Mouse (Mus musculus) left cerebral cortex, adult 9 months (tissue): ENCODE measurements around the gene Tfap4.
A peak's percentile ranks its signal among the peaks of the same experiment; 100 is the strongest.
"Not testable (repeated sequence)": the region's sequence is repeated elsewhere in the genome, so short reads cannot be mapped to it uniquely, and the experiment has no call there.

Experiments
- DNase-seq, 2 experiments: peaks; one replicate each; pipeline ENCODE4 v3.0.0; 2022; ENCODE audit warnings: low spot score in 2 of 2

The Tfap4 gene

DNA sequence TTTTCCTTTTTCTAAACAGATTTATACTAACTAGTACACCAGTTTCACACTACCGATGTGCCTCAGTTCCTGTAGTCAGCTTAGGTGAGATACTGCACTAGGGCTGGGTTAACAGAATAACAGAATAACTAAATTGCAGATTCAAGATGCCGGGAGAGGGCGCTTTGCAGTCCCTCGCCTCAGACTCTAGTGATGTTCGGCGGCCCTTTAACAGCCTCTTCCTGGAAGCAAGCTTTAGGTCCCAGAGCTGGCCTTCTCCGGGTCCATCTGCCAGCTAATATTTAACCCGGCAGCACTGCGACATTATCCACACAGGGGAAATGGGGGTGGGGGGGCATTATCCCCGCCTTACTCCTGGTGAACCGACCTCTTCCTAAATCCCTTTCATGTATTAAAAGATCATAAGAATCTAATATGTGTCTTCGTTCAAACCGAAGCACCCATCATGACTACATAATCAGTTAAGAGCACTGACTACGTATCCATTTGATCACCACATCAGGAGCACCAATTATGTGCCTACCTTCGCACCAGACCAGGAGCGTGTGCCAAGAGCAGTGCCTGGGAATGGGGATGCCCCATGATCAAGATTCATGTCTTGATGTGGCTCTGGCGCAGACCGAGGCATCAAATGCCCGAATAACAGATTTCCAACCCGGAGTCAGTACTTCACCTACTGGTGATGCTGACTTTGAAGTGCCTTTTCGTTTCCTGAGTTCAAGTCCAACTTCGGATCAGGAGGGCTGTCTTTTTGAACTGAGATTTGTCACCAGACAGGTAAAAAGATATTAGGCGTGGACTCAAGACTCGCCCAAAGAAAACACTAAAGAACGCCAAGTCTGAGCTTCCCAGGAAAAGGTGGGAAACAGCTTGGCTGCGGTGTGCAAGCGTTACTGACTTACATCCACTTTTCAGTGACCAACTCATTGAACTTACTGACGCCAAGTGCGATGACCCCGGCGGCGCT is 33.5 kb upstream of the Tfap4 start:
- peak in 1 of 2 experiments; percentile 63 for DNase-seq

DNA sequence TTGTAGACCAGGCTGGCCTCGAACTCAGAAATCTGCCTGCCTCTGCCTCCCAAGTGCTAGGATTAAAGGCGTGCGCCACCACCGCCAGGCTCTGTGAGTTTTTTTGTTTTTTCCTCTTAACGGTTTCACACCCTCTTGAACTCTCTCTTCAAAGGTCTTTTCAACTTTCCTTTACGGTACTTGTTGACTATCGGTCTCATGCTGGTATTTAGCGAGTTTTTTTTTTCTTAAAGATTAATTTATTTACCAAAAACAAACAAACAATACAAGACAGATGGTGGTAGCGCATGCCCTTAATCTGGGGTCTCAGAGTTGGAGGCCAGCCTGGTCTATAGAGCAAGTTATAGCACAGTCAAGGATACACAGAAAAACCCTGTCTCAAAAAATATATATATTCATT is 30.6 kb upstream of the Tfap4 start:
- DNase-seq: no peak

DNA sequence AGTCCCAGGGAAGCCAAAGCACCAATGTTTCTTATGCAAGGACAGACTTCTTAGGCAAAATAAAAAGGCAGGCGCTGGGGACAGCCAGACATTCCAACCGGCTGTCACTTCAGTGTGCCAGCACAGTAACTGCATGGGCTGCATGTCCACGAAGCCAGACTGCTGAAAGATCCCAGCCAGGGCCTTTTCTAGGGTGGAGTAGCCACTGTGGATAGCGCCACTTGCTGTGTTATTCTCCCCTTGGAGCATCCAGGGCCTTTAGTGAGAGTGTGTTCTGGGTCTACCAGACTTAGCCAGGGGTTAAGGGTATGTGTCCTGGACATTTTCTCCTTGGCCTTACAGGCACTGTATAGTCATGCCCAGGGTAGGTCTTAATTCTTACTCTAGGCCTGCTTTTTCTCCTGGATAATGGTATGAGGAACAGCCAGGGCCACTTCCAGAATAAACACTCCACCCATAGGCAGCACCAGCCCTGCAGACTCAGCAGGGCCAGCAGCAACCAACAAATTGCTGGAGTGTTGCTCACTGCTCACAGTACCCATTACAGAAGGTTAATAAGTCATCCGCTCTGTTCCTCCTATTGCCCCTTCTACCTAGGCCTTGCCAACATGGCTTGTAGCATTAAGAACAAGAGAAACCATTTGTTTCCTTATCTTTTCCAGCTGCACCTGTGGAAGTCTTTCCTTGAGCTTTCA is 28.0 kb upstream of the Tfap4 start:
- DNase-seq: no peak

DNA sequence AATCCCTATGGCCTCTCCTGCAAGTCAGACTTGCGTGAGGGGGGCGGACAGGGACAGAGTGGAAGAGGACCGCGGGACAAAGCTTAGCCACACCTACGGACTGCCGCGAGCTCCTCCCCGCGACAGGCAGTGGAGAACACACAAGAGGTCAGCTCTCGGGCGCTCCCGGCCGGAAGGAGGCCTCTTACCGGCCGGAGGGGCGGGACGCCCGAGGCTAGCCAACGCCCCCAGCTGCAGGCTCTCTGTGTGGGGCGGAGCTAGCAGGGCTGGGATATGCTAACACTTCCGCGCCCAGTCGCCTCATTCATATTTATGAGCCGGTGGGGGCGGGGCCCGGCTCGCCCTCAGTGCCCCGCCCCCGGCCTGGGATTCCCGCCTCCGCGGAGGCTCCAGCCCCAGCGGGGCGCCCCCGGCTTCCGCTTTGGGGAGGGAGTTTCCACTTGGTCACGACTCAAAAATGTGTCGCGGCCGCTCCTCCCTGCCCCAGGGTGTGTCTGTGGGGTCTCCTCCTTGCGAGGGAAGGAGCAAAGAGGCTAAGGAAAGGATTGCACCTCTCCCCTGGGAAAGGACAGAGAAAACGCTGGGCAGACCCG is 27.0 kb upstream of the Tfap4 start:
- DNase-seq: peak; percentile 81 to 89

DNA sequence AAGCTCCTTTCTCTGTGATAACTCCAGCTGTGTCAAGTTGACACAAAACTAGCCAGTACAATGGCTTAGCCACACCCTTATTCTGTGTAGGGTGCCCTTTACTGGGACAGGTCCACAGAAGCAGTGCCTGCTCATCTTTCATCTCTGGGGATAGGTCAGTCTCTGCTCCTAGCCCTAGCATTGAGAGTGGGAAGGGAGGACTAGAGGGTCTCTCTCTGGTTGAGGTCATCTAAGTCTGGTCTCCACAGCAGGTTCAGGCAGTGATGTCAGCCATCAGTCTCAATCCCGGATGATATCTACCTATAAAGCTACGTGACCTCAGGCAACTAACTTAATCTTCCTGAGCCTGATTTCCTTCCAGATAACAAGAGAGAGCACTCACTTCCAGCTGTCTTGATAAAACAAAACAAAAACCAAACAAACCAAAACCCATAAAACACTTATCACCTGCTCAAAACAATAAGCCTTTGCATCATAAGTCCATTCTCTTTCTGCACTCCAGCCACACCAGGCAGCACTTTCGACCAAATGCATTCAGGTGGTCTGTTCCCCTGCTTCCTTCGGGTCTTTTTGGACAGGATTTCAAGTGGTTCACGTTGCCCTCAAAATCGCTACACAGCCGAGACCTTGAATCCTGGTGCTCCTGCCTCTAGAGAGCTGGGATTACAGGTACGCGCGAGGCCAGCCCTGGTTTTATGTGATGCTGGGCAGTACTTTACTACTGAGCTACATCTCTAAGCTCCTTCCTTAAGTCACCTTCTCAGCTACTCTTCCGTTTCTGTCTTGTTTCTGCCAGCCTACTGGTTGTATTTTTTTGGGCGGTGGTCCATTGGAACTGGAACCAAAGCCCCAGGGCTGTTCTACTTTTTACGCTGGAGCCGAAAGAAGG is 26.2 kb upstream of the Tfap4 start:
- DNase-seq: no peak

DNA sequence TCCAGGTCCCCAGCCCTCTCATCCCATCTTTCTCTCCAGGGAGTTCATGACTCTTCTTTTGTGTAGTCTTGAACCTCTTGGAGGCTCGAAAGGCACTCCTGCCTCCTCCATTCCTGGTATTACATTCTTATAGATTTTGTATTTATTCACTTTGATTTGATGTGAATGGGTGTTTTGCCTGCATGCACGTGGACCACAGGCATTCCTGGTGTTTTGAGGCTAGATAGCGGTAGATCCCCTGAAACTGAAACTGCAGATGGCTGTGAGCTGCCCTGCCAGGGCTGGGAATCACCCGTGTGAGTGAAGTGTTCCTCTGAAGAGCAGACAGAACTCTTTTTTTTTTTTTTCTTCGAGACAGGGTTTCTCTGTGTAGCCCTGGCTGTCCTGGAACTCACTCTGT is 24.8 kb upstream of the Tfap4 start:
- no peak for DNase-seq

DNA sequence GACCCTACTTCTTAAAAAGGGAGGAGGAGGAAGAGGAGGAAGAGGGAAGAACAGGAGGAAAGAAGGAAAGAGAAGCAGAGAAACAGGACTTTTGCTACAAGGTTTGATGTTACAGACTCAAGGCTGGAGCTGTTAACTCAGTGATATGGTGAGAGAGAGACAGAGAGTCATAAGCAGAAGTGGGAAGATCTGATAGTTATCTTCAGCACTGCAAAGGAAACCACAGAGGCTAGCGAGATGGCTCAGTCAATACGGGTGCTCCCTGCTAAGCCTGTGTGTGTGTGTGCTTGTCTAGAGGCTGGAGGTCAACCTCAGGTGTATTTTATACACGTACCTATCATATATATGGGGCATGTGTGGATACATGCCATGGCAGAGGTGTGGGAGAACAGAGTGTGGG is 24.2 kb upstream of the Tfap4 start:
- no peak for DNase-seq

DNA sequence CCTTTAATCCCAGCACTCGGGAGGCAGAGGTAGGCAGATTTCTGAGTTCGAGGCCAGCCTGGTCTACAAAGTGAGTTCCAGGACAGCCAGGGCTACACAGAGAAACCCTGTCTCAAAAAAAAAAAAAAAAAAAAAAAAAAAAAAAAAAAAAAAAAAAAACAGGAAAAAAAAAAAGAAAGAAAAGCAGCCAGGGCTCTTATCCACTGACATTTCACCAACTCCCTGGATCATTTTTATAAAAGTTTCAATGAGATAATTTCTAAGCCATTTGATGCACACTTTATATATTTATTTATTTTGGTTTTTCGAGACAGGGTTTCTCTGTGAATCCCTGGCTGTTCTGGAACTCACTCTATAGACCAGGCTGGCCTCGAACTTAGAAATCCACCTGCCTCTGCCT is 21.5 kb upstream of the Tfap4 start:
- DNase-seq: not testable (repeated sequence)

DNA sequence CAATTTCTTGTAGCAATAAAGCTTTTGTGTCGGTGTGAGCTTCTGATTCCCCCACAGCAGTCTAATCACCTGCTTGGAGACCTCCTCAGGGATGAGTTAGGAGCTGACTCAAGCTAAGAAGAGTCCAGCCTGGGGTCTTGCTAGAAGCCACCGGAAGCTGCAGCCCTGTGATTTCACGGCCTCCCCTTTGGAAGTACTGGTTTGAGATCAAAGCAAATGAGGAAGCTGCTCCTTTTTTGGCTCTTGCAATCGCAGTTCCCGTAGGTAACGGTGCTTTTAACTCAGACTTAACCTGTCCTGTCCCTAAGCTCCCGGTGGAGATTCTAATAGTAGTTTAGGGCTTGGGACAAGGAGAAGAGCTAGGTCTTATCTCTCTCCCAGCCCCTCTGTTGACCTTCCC is 19.0 kb upstream of the Tfap4 start:
- no peak for DNase-seq

DNA sequence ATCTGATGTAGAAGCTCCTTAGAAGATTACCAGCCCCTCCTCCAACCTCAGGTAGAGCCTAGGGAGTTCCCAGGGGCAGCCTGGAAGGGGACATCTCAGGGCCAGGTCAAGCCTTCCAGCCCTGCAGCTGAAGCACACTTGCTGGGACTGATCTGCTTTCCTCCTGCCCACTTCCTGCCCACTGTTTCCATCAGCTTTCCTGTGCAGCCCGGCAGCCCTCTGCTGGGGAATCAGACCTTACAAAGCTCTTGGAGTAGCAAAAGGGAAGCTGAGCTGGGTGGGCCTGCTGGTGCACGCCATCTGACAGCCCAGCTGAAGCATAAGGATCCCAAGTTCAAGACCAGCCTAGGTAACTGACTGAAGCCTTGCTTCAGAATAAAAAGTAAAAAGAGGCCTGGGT is 17.2 kb upstream of the Tfap4 start:
- DNase-seq: no peak

DNA sequence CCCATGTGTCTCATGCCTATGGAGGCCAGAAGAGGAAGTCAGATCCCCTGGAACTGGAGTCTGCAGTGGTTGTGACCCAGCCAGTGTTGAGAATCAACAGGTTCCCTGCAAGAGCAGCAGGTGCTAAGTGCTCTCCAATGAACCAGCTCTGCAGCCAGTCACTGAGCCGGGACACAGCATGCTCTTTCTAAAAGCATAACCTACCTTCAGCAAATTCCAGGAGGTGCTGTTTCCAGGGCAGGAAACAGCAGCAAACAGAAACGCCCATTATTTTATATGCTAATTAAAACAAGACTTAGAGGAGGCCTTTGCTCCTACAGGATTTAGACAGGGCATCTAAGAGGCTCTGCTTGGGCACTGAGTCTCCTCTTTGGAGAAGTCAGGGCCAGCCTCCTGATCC is 16.4 kb upstream of the Tfap4 start:
- DNase-seq: no peak

DNA sequence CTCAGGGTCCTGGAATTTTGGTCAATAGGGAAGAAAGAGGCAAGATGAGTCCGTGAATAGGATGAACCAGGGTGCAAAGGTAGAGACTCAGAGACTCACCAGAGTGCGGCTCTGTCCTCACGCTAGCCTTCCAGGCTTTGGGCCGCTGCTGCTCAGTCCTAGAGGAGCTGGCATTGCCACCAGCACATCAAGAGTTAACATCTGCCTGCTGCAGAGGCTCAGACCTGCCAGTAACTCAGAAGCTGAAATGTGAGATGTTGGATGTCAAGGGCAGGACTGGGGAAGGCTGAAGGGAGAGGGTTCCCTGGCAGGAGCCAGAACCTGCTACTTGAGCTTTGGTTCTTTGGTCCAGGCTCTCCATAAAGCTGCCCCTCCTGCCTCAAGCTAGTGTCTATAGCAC is 11.1 kb upstream of the Tfap4 start:
- no peak for DNase-seq

DNA sequence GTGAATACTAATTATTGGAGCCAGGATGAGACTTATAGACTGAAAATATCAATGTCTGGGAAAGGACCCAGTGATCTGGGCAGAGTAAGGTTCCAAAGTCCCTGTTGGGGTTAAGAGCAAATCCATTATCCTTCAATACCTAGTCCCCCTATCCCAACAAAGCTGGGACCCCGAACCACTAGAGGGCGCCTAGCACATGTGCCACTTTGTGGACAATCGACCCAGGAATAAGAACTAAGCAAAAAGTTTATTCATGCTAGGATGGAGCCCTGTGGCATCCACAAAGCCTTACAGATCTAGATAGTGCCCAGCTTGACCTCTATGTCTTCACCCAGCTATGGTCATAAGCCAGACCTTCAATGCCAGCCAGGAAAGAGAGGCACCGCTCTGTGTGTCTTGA is 8.3 kb upstream of the Tfap4 start:
- DNase-seq: peak in 1 of 2 experiments; percentile 75

DNA sequence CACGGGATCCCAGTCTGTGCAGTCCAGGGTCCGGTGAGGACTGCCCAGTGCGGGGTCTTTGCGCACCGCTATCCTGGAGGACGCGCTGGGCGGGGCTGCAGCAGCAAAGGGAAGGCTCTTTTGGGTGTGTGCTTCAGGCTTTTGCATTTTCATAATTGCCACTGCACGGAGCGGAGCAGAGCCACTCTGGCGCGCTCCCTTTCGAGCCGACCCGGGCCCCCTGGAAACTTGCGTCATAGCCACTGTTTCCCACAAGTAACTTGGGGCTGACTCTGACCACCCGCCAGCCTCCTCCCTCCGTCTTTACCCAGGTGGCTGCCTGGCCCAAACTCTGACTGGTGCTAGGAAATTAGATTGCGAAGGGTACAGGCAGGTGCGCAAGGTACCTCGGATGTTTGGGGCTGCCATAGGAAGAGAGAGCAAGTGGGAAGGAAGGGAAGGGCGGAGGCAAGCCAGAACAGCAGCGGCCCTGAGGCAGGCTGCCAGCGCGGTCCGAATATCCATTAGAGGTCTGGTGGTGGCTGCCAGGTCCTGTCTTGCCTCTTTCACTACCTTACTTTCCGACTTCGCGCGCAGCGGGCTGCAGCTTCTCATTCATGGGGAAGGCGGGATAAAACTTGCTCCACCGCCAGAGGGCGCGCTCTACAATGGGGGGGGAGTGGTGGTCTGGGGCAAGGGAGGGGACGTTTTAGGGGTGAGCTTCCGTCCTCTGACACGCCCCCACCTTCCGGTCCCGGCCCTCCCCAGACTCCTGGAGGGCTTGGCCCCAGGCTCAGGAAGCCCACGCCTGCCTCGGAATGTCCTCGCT is 695 bp upstream of the Tfap4 start:
- DNase-seq: peak in 1 of 2 experiments; percentile 47

DNA sequence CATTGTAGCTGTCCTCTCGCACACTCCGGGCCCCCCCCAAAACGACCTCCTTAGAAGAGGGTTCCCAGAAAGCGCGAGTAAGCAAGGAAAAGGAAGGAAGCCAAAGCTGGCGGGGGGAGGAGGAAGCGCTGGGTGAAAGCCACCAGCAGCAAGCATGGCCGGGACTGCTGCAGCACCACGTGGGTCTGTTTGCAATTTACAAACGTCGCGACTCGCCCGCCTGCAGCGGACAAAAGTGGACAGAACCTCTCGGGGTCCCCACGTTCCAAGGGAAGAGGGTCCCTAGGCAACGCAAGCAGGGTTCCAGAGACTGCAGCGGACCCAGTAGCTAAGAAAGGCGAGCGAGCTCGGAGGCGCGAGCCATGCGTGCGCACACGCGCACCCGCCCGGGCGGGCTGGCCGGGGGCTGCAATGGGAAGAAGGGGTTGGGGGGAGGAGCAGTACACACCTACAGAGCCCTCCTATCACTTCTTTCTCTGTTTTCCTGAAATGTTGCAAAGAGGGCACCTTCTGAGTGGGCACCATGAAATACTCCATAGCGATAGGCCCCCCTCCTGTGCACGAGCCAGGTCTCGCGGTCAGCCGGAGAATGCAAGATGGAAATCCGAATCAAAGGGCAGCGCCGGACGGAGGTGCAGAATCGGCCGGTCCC is 548 bp downstream of the Tfap4 start:
- DNase-seq: peak in 1 of 2 experiments; percentile 68

DNA sequence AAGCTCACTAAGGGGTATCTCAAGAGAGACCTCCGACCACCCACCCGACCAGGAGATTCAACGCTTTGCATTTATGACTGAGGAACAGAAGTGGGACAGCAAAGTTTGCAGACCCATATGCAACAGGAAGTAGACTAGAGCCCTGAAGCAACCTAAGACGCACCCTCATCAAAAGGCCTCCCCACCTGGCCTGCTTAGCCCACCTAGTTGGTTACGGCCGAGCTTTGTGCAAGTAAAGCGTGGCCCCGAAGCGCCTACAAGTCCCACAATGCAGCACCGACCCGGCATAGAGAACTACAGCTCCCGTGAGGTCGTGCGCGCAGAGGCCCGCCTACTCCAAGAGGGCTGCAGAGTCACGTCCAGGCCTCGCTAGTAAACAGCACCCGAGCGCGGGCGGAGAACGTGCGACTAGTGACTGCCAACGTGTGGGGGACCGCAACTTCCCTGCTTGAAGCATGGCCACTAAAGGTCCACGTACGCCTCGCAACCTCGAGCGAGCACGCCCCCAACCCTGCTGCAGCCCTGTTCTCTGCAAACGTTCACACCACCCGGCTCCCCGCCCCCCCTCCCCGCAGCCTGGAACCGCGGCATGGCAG is 1.2 kb downstream of the Tfap4 start:
- DNase-seq: peak; percentile 80 to 95

DNA sequence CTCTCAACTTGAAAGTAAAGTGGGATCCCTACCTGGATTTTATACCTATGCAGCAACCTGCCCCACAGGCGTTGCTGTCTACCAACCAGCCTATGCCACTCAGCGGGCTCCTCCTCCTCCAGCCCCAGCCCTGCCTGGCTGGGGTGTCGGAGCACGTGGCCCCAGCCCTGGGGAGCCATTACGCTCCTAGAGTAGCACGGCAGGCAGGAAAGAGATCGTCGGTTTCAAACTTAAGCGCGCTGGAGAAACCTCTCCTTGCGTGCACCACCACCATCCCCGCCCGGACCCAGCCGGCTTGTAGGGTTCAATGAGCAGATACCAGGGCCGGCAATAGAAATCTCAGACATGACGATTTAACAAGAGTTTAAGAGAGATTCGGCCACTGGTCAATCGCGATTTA is 1.7 kb downstream of the Tfap4 start:
- DNase-seq: peak; percentile 51 to 57

DNA sequence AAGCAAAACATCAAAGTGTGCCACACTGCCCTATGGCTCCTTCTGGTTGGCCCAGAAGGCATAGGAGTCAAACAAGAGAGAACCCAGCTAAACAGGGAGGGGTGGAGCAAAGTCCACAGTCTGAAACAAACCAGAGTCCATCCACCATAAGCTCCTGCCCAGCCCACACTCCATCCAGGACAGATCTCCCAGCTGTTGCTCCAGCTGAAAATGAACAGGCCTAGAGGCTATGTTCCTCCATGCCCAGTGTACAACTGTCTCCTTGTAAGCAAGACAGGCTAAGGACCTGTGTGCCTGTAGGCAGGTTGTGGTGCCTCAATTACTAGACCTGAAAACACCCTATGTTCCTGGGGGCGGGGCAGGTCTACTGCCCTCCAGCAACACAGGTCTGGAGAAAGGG is 2.6 kb downstream of the Tfap4 start:
- DNase-seq: no peak

DNA sequence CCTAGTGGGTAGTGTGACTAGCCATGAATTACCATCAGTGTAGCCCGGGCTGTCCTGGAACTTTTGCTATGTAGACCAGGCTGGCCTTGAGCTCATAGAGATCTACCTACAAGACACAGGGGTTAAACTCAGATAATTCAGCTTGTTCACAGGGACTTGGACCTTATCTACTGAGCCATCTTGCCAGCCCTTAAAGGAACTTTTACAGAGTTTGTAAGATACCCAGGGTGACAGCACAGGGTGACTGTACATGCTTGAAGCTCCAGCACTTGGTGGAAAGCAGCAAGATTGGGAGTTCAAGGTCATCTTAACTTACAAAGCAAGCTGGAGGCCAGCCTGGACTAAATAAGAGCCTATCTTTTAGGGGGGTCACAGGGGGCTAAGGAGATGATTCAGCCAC is 4.1 kb downstream of the Tfap4 start:
- no peak for DNase-seq
